Mouse (Mus musculus) lung, embryonic 16.5 days (tissue): ENCODE measurements around the gene Map6. TPM values are rescaled to one million over a fixed set of nuclear protein-coding genes. Genes with fewer than 3 reads are reported as not detected.
A peak's percentile ranks its signal among the peaks of the same experiment; 100 is the strongest.

Experiments used
- ATAC-seq: fragments of 200-750 bp; cut with Nextera tagmentation; 2 replicates; pipeline ENCODE4 v1.8.0; 2017; ENCODE audit warnings: low read depth, mild to moderate bottlenecking, moderate library complexity
- H3K27ac ChIP-seq: fragments of 300-500 bp; sonication (generic); 2 replicates; pipeline ENCODE4 v1.5.1; 2014; ENCODE audit warnings: mild to moderate bottlenecking, control low read depth, low read length
- H3K27me3 ChIP-seq: fragments of 300-500 bp; sonication (generic); 2 replicates; pipeline ENCODE4 v1.6.1; 2014; ENCODE audit warnings: low read depth, low read length, mixed read lengths; ENCODE audit not compliant: control insufficient read depth, insufficient read depth
- H3K36me3 ChIP-seq: fragments of 300-500 bp; sonication (generic); 2 replicates; pipeline ENCODE4 v1.6.1; 2014; ENCODE audit warnings: low read length; ENCODE audit not compliant: control insufficient read depth, insufficient read depth
- H3K4me1 ChIP-seq: fragments of 300-500 bp; sonication (generic); replicated peaks from 2 replicates; pipeline ENCODE4 v1.6.1; 2014; ENCODE audit warnings: low read length, mixed read lengths; ENCODE audit not compliant: control insufficient read depth, insufficient read depth
- H3K4me2 ChIP-seq: fragments of 300-500 bp; sonication (generic); 2 replicates; pipeline ENCODE4 v1.6.1; 2014; ENCODE audit warnings: low read depth, low read length, control low read depth
- H3K4me3 ChIP-seq: fragments of 300-500 bp; sonication (generic); 2 replicates; pipeline ENCODE4 v1.5.1; 2014; ENCODE audit warnings: mild to moderate bottlenecking, low read length, control low read depth
- H3K9ac ChIP-seq: fragments of 300-500 bp; sonication (generic); 2 replicates; pipeline ENCODE4 v1.6.1; 2014; ENCODE audit warnings: low read length, control low read depth
- H3K9me3 ChIP-seq: fragments of 300-500 bp; sonication (generic); 2 replicates; pipeline ENCODE4 v1.6.1; 2016; ENCODE audit warnings: low read length; ENCODE audit not compliant: control insufficient read depth
- WGBS: fragments of 180-500 bp; shearing (Covaris S2); extraction: QIAGEN DNeasy Blood & Tissue Kit; methylation state at CpG from one replicate; pipeline ENCODE4 v1.1.7; 2014; 5-methylcytosine and 5-hydroxymethylcytosine counted together
- polyA plus RNA-seq: library from polyadenylated mRNA; unstranded; fragments of >200 nt; fragmentation: Nextera tagmentation; extraction: Ambion mirVana; gene quantifications from 2 replicates; pipeline ENCODE4 v1.2.1, GENCODE M21; 2015

The Map6 gene
- polyA plus RNA-seq, 1 experiment from 2014 or later, result 3.0 TPM

- Histone ChIP-seq H3K27me3 (no peaks in the 10 kb centered on the region), H3K4me1 (peaks cover 35% of the 10 kb centered on the region), H3K27ac (0 out of 2 replicates have a peak overlapping the region, but pooled peaks have one; percentile 12), H3K9ac (no peak overlapping the region), H3K9me3 (no peaks in the 10 kb centered on the region), H3K4me3 (no peak overlapping the region), H3K36me3 (no peaks in the 10 kb centered on the region), H3K4me2 (no peak overlapping the region)
- ATAC-seq, result peak; percentile 47; the same call in 1 of the 2 replicates
- WGBS, result 44% methylated on average over 7 of the region's 7 CpGs
These were observed 49.0 kb downstream of the Map6 start for GRCm38 (mm10) chr7:99316207-99316606.

- H3K4me2 ChIP-seq, result no peak overlapping the region
- WGBS, result 70% methylated on average over 7 of the region's 7 CpGs
- no peak overlapping the region for H3K27ac ChIP-seq
- H3K9ac ChIP-seq, result no peak overlapping the region
- H3K36me3 ChIP-seq, result no peaks in the 10 kb centered on the region
- no peak overlapping the region for H3K4me3 ChIP-seq
- ATAC-seq, result no peak
- no peaks in the 10 kb centered on the region for H3K9me3 ChIP-seq
- no peaks in the 10 kb centered on the region for H3K27me3 ChIP-seq
- H3K4me1 ChIP-seq, result peaks cover 33% of the 10 kb centered on the region
These were observed 50.2 kb downstream of the Map6 start for GRCm38 (mm10) chr7:99317475-99317874.

GRCm38 (mm10) chr7:99320524-99320923, 53.3 kb downstream of the Map6 start:
- Histone ChIP-seq H3K4me2 (no peak overlapping the region), H3K4me3 (no peak overlapping the region), H3K9ac (peak overlapping the region; percentile 4; the same call in 1 of the 2 replicates), H3K36me3 (no peaks in the 10 kb centered on the region), H3K4me1 (peaks cover 31% of the 10 kb centered on the region), H3K27me3 (no peaks in the 10 kb centered on the region), H3K9me3 (no peaks in the 10 kb centered on the region), H3K27ac (no peak overlapping the region)
- ATAC-seq, result no peak
- 48% methylated on average over 14 of the region's 14 CpGs for WGBS

- no peak for ATAC-seq
- Histone ChIP-seq H3K4me1 (peaks cover 29% of the 10 kb centered on the region), H3K9me3 (no peaks in the 10 kb centered on the region), H3K4me3 (no peak overlapping the region), H3K27ac (peak overlapping the region; percentile 39; the same call in 1 of the 2 replicates), H3K9ac (no peak overlapping the region), H3K4me2 (no peak overlapping the region), H3K27me3 (no peaks in the 10 kb centered on the region), H3K36me3 (no peaks in the 10 kb centered on the region)
- WGBS, result 66% methylated on average over 6 of the region's 6 CpGs
These were observed 55.6 kb downstream of the Map6 start for GRCm38 (mm10) chr7:99322691-99323320.

- Histone ChIP-seq H3K27me3 (no peaks in the 10 kb centered on the region), H3K36me3 (no peaks in the 10 kb centered on the region), H3K9ac (no peak overlapping the region), H3K9me3 (no peaks in the 10 kb centered on the region), H3K4me2 (no peak overlapping the region), H3K4me3 (no peak overlapping the region), H3K27ac (peak overlapping the region; percentile 39; the same call in 1 of the 2 replicates), H3K4me1 (peaks cover 29% of the 10 kb centered on the region)
- 43% methylated on average over 9 of the region's 9 CpGs for WGBS
- 0 out of 2 replicates have a peak, but pooled peaks have one; percentile 44 for ATAC-seq
These were observed 56.1 kb downstream of the Map6 start for GRCm38 (mm10) chr7:99323321-99323700.

GRCm38 (mm10) chr7:99324810-99325209, 57.6 kb downstream of the Map6 start:
- Histone ChIP-seq H3K4me1 (peaks cover 25% of the 10 kb centered on the region), H3K9ac (no peak overlapping the region), H3K4me2 (no peak overlapping the region), H3K27ac (no peak overlapping the region), H3K9me3 (no peaks in the 10 kb centered on the region), H3K4me3 (no peak overlapping the region), H3K27me3 (no peaks in the 10 kb centered on the region), H3K36me3 (no peaks in the 10 kb centered on the region)
- no peak for ATAC-seq
- WGBS, result 25% methylated on average over 10 of the region's 10 CpGs

GRCm38 (mm10) chr7:99326128-99326527, 58.9 kb downstream of the Map6 start:
- no peak overlapping the region for H3K9ac ChIP-seq
- H3K4me2 ChIP-seq, result no peak overlapping the region
- no peak overlapping the region for H3K27ac ChIP-seq
- H3K36me3 ChIP-seq, result no peaks in the 10 kb centered on the region
- H3K9me3 ChIP-seq, result no peaks in the 10 kb centered on the region
- H3K4me1 ChIP-seq, result peaks cover 20% of the 10 kb centered on the region
- WGBS, result 45% methylated on average over 6 of the region's 6 CpGs
- H3K27me3 ChIP-seq, result no peaks in the 10 kb centered on the region
- H3K4me3 ChIP-seq, result no peak overlapping the region
- ATAC-seq, result no peak

GRCm38 (mm10) chr7:99328847-99329246, 61.6 kb downstream of the Map6 start:
- 44% methylated on average over 4 of the region's 4 CpGs for WGBS
- H3K27me3 ChIP-seq, result no peaks in the 10 kb centered on the region
- H3K9me3 ChIP-seq, result no peaks in the 10 kb centered on the region

GRCm38 (mm10) chr7:99330012-99330411, 62.8 kb downstream of the Map6 start:
- Histone ChIP-seq H3K27me3 (no peaks in the 10 kb centered on the region), H3K27ac (no peak overlapping the region), H3K36me3 (no peaks in the 10 kb centered on the region), H3K4me3 (no peak overlapping the region), H3K4me2 (no peak overlapping the region), H3K9me3 (no peaks in the 10 kb centered on the region), H3K9ac (no peak overlapping the region), H3K4me1 (peaks cover 7% of the 10 kb centered on the region)
- 80% methylated on average over 5 of the region's 5 CpGs for WGBS
- ATAC-seq, result no peak

More at GRCm38 (mm10) chr7:99328847-99329246, 61.6 kb downstream of the Map6 start:
- no peaks in the 10 kb centered on the region for H3K36me3 ChIP-seq
- no peak for ATAC-seq
- H3K9ac ChIP-seq, result no peak overlapping the region
- peaks cover 7% of the 10 kb centered on the region for H3K4me1 ChIP-seq
- H3K27ac ChIP-seq, result no peak overlapping the region
- no peak overlapping the region for H3K4me2 ChIP-seq
- H3K4me3 ChIP-seq, result no peak overlapping the region
